Mouse (Mus musculus): ENCODE measurements around the gene Pros1.

Pros1 gene

GRCm38 (mm10) chr16:62854191-62855068 is at the start of gene Pros1:
TSS of gene Pros1 (plus strand) at chr16:62854307.
- DNase-seq (ENCODE audit: low spot score in 2 of 2) = peak; percentile 44 to 49

- no peak for DNase-seq (ENCODE audit: low spot score in 2 of 2)
Observed at GRCm38 (mm10) chr16:62804621-62805020, 49.5 kb upstream of the Pros1 start.

- no peak for DNase-seq (ENCODE audit: low spot score in 2 of 2)
Observed at GRCm38 (mm10) chr16:62807249-62807979, 46.7 kb upstream of the Pros1 start.

- DNase-seq (ENCODE audit: low spot score in 2 of 2) = no peak
Observed at GRCm38 (mm10) chr16:62810855-62811254, 43.3 kb upstream of the Pros1 start.

- no peak for DNase-seq (ENCODE audit: low spot score in 2 of 2)
Observed at GRCm38 (mm10) chr16:62813790-62814189, 40.3 kb upstream of the Pros1 start.

GRCm38 (mm10) chr16:62814491-62814890 is 39.6 kb upstream of the Pros1 start, which contains the start of gene Stx19:
TSS of gene Stx19 (plus strand) at chr16:62814676.
- DNase-seq (ENCODE audit: low spot score in 2 of 2) = peak; percentile 21 to 53

- no peak for DNase-seq (ENCODE audit: low spot score in 2 of 2)
Observed at GRCm38 (mm10) chr16:62822472-62822871, 31.6 kb upstream of the Pros1 start.

GRCm38 (mm10) chr16:62826156-62827001 is 27.7 kb upstream of the Pros1 start:
- DNase-seq (ENCODE audit: low spot score in 2 of 2) = no peak

- DNase-seq (ENCODE audit: low spot score in 2 of 2) = no peak
Observed at GRCm38 (mm10) chr16:62832027-62832426, 22.1 kb upstream of the Pros1 start.

GRCm38 (mm10) chr16:62832481-62832880 is 21.6 kb upstream of the Pros1 start:
- DNase-seq (ENCODE audit: low spot score in 2 of 2) = no peak

- DNase-seq (ENCODE audit: low spot score in 2 of 2) = no peak
Observed at GRCm38 (mm10) chr16:62834016-62834735, 19.9 kb upstream of the Pros1 start.

- no peak for DNase-seq (ENCODE audit: low spot score in 2 of 2)
Observed at GRCm38 (mm10) chr16:62845341-62845740, 8.8 kb upstream of the Pros1 start.

GRCm38 (mm10) chr16:62846498-62847312 is 7.4 kb upstream of the Pros1 start, which contains the start of gene Arl13b:
TSS of gene Arl13b (minus strand) at chr16:62847040.
- peak; percentile 80 to 91 for DNase-seq (ENCODE audit: low spot score in 2 of 2)

GRCm38 (mm10) chr16:62852464-62853252 is 1.4 kb upstream of the Pros1 start:
- no peak for DNase-seq (ENCODE audit: low spot score in 2 of 2)

- no peak for DNase-seq (ENCODE audit: low spot score in 2 of 2)
Observed at GRCm38 (mm10) chr16:62853611-62854126, 438 bp upstream of the Pros1 start.

- DNase-seq (ENCODE audit: low spot score in 2 of 2) = no peak
Observed at GRCm38 (mm10) chr16:62855385-62855784, 1.3 kb downstream of the Pros1 start.

- DNase-seq (ENCODE audit: low spot score in 2 of 2) = no peak
Observed at GRCm38 (mm10) chr16:62856273-62856672, 2.2 kb downstream of the Pros1 start.

GRCm38 (mm10) chr16:62857498-62857897 is 3.4 kb downstream of the Pros1 start:
- DNase-seq (ENCODE audit: low spot score in 2 of 2) = no peak

- no peak for DNase-seq (ENCODE audit: low spot score in 2 of 2)
Observed at GRCm38 (mm10) chr16:62858018-62858417, 3.9 kb downstream of the Pros1 start.

Measured in urinary bladder, adult 18-20 months (tissue).